In the genomic region with DNA sequence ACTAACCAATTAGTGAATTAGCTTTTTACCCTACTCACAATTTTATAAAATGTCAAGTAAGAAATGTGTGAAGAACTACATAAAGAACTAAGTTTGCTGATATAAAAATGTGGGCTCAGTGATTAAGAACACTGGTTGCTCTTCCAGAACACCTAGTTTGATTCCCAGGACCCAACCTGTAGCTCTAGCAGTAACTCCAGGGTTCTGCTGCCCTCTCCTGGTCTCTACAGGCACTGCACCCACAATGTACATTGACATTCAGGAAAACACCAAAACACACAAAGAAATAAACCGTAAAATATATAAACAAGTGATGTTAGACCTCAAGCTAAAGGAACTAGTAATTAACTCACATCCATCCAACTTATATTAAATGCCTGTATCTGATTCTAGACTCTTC, we compare ENCODE assay signal across 8 mouse cellular contexts. TPM values are rescaled to one million over a fixed set of nuclear protein-coding genes. Genes with fewer than 3 reads are reported as not detected.
DNase-seq lines count a peak whose midpoint lies in the region; ATAC-seq and TF ChIP-seq lines count a peak whose summit lies in the region.

No protein-coding gene starts in this region.

- H3K4me3 ChIP-seq in testis, adult 2 months (ENCODE audit: control insufficient read depth, low read depth, low read length) = no peak overlapping the region

- H3K36me3 ChIP-seq in testis, adult 2 months (ENCODE audit: control insufficient read depth, insufficient read depth, low read length) = no peaks in the 10 kb centered on the region

- ATAC-seq in common myeloid progenitor, adult 5-6 weeks (replicated peaks; ENCODE audit: low read depth, poor library complexity, severe bottlenecking) = peak; percentile 99
- ATAC-seq in hematopoietic stem cell, adult 5-6 weeks (replicated peaks in 1 of 2; ENCODE audit: insufficient read depth in 1 of 2, low FRiP score in 2 of 2, low TSS enrichment in 1 of 2, low read depth in 1 of 2, poor library complexity in 2 of 2, severe bottlenecking in 2 of 2) = peak; percentile 81 to 89; a peak in 3 of 4 replicates
- ATAC-seq in monocyte, adult 5-6 weeks (replicated peaks; ENCODE audit: insufficient number of reproducible peaks, low FRiP score, low TSS enrichment, poor library complexity, severe bottlenecking) = 0 out of 2 replicates have a peak, but pooled peaks have one; percentile 49

- H3K27me3 ChIP-seq in testis, adult 2 months (ENCODE audit: control insufficient read depth, insufficient read depth, low read length) = no peaks in the 10 kb centered on the region

- TF ChIP-seq CTCF in testis, adult 2 months (IDR thresholded peaks at IDR 0.05; ENCODE audit: control insufficient read depth, insufficient read depth, insufficient replicate concordance, low read depth, low read length) = peak; percentile 56; the same call in 1 of the 2 replicates

- DNase-seq in testis, postnatal 14 days (ENCODE audit: low spot score) = no peak
- peak; percentile 31 to 51 for DNase-seq in adrenal gland, adult 18-20 months (ENCODE audit: low spot score in 2 of 2)
- DNase-seq in left cerebral cortex, postnatal 14 days (ENCODE audit: low spot score in 2 of 2) = peak; percentile 70 to 78
- peak; percentile 26 to 55 for DNase-seq in thymus, postnatal 10 days (ENCODE audit: low spot score in 2 of 2)

- H3K4me1 ChIP-seq in testis, adult 2 months (ENCODE audit: control insufficient read depth, insufficient read depth, low read length) = no peaks in the 10 kb centered on the region

- intact Hi-C loops in left cerebral cortex, postnatal 14 days (cut with DNase I) = no loop called here

- TF ChIP-seq POLR2A in testis, adult 2 months (IDR thresholded peaks at IDR 0.05; ENCODE audit: control insufficient read depth, low read depth, low read length) = no peak

- no peak overlapping the region for H3K27ac ChIP-seq in testis, adult 2 months (ENCODE audit: control insufficient read depth, insufficient read depth, low read depth, low read length)

RNA-seq across cellular contexts. Expression of gene B430218F22Rik, which starts 7.3 kb away (rescaled TPM):
- polyA plus RNA-seq in testis, adult 2 months (2012; rRNA removed) = 0.08 and 0.12 TPM in 2 replicates
- total RNA-seq in adrenal gland, adult 18-20 months (2021) = under 1 TPM in 1 of 2 experiments, not detected in 1; 0.20 TPM
- 0.82 TPM in 1 of 2 replicates, not detected in the other for total RNA-seq in common myeloid progenitor, adult 5-6 weeks (2017)
- total RNA-seq in hematopoietic stem cell, adult 5-6 weeks (2017) = 0.38 TPM in 1 of 2 replicates, not detected in the other
- under 1 TPM; 0.40 to 0.44 TPM for total RNA-seq in left cerebral cortex, postnatal 14 days (2021)
- 0.39 TPM in 1 of 3 replicates, not detected in the others for total RNA-seq in monocyte, adult 5-6 weeks (2017)

RNA-seq across cellular contexts. Expression of gene Mrps30, which starts 7.9 kb away (rescaled TPM):
- 13.9 and 14.1 TPM in 2 replicates for polyA plus RNA-seq in testis, adult 2 months (2012; rRNA removed)
- total RNA-seq in adrenal gland, adult 18-20 months (2021) = 10 to 100 TPM; 22.7 to 27.5 TPM
- 33.9 and 37.4 TPM in 2 replicates for total RNA-seq in common myeloid progenitor, adult 5-6 weeks (2017)
- 45.5 and 46.5 TPM in 2 replicates for total RNA-seq in hematopoietic stem cell, adult 5-6 weeks (2017)
- total RNA-seq in left cerebral cortex, postnatal 14 days (2021) = 10 to 100 TPM; 15.0 to 15.9 TPM
- total RNA-seq in monocyte, adult 5-6 weeks (2017) = 28.0 to 41.4 TPM (median 32.9 TPM) in 3 replicates

Comparison
In these comparisons a context has a peak if more than half of its experiments do, and no peak if none do; other contexts are left out.
1. ATAC-seq: peak in every context shown above with its lines; median percentile 99 in common myeloid progenitor, adult 5-6 weeks; 85 in hematopoietic stem cell, adult 5-6 weeks; 49 in monocyte, adult 5-6 weeks.